Mouse (Mus musculus): ENCODE data around the gene Nt5e.

DNA sequence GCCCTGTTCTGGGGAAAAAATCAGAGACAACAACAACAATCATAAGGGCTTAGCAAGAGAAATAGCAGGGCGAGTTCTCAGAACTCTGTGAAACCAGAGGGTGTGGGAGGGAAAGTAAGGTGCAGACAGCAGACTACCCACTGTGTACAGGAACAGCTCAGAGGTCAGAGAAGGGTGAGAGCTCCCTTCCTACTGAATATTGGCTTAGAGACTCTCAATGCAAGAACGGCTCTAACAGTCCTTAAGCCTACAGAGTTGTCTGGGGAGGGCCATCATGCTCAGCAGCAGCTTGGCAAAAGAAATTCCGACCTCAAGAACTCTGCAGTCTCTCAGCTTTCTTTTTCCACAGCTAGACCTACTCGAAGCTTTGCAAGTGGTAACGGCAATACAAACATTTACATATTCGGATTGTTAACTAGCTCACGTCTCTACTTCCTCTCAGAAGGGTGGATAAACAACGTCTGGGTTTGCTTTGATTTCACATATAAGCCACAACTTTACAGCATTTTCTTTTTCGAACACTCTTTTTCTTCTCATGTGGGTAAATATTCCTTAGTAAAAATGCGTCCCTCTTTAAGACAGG lies 2.3 kb downstream of the Nt5e start:
- no peak for TF ChIP-seq TCF12 (IDR thresholded peaks at IDR 0.05; ENCODE audit: insufficient read depth, poor library complexity, severe bottlenecking)
- no peak for TF ChIP-seq POLR2A (IDR thresholded peaks at IDR 0.05; ENCODE audit: insufficient read length, low read depth)
- TF ChIP-seq TCF3 (IDR thresholded peaks at IDR 0.05; ENCODE audit: insufficient read length, low read depth) = no peak
